Mouse (Mus musculus) heart, postnatal 4 days (tissue): ENCODE measurements at regions not wholly inside any gene's neighbourhood (a gene's known extent, or its start where the extent isn't known, plus 50 kb on each side); places are given as distances from the start of the nearest gene placed in this dataset.

ENCODE experiments used
- DNase-seq: peaks from one replicate; pipeline ENCODE4 v3.0.0; 2021

DNA sequence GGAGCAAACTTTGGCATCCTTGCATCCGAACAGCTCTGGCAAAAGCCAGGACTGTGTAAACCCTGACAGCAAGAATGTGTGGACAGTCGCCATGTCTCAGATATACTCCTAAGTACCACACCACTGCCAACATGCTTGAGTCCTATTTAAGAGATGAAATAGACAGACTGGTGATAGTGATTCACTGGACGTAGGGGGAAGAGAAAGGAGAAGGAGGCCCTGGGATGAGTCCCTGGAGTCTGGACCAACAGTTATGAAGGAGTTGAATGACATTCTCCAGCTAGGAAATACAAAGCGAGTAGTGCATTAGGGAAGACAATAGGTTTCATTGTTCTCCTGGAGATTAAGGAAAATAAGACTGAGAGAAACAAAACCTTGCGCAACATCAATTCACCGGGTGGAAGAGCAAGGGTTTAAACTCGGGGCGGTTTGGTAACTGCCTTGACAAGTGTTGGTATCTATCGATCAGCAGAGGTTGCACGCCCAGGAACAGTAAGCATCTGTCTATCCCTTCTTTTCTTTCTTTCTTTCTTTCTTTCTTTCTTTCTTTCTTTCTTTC, 54.3 kb upstream of the Nrbf2 start:
- no peak for DNase-seq

DNA sequence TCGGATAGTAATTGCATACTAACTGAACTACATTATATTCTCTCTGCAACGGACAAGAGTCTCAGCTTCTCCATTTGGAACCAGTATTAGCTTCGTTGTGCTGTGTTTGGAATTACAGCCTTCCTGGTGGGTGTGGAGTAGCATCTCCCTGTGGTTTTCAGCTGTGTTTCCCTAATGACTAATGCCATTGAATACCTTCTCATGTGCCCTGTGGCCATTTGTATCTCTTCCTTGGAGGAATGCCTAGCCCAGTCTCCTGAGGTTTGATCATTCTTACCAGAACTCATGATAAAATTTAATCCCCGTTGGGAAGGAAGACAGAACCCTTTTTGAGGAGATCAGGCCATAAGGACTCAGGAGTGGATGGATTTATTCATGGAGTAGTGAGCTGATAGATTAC, 59.6 kb upstream of the Nrbf2 start:
- DNase-seq = no peak

DNA sequence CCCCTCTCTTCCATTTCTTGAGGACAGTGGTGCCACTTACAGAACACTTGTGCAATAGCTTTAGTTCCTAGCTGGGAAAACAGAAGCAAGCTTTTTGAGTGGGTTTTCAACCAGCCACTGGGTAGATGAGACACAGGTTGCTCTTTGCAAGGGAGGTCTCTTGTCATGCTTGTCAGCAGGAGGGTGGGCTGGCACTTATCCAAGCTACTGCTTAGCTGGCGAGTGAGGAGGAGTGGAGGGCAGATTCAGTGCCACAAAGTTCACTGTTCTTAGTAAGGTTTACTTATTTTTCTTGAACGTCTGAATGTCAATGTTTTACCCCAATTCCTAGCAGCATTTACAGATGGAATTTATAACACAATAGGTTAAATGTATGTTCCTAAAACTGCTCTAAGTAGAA, 65.9 kb upstream of the Nrbf2 start:
- DNase-seq = peak; percentile 21

DNA sequence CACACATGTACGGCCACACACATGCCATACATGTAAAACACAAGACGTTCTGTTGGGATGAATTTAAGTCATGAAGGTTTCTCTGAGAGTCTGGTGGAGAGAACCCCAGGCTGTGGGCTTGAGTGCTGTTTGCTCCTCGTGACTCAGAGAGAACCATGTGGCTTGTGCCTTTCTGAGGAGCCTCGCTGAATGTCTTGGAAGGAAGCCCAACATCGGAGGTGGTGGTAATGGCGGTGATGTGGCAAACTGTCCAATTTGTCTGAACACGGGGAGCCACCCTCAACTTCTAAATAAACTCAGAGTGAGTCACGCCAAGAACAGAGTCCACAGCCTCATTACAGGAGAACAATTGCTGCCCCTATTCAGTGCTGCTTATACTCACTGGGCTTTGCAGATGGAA, 75.7 kb upstream of the Nrbf2 start:
- no peak for DNase-seq

DNA sequence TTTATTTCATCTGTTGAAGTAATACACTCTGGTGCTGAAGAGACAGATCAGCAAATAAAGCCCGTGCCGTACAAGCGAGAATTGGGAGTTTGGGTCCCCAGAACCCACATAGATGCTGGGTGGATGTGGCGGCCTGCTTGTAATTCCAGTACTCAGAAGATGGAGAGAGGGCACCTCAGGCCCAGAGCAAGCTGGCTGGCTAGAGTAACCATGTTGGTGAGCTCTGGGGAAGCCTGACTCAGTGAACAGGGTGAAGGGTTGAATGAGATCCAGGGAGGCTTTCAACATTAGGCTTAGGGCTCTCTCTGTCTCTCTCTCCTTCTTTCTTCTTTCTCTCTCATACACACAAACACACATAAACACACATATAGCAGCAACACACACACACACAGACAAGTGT, 76.2 kb upstream of the Nrbf2 start:
- DNase-seq = no peak

DNA sequence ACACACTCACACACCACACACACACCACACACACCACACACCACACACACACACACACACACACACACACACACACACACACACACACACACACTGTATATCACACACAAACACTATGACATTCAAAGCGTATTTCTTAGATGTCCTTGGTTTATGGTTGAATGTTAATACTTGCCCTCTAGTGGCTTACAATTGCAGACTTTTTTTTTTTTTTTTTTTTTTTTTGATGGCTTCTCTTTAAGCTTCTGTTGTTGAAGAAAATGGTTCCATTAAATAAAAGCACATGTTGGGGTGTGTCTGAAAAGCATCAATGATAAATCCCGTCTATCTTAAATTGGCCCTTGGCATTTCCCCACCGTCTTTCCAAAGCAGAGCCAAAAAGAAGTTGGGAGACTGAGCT, 79.5 kb upstream of the Nrbf2 start:
- no peak for DNase-seq

DNA sequence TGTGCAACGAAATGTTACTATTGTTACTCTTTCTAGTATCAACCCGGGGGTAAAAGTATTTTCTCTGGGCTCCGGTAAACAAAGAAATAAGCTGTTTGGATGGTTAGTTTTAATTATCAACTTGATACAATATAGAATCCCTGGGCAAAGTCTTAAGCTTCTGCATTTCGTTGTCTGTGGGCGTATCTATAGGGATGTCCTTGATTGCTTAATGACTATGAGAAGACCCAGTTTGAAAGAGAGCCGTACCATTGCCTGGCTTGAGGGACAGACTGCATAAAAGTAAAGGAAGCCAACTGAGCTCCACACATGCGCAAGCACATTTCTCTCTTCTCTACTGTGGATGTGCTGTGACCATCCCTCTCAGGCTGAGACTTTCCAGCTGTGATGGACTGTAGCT, 80.1 kb upstream of the Nrbf2 start:
- no peak for DNase-seq

DNA sequence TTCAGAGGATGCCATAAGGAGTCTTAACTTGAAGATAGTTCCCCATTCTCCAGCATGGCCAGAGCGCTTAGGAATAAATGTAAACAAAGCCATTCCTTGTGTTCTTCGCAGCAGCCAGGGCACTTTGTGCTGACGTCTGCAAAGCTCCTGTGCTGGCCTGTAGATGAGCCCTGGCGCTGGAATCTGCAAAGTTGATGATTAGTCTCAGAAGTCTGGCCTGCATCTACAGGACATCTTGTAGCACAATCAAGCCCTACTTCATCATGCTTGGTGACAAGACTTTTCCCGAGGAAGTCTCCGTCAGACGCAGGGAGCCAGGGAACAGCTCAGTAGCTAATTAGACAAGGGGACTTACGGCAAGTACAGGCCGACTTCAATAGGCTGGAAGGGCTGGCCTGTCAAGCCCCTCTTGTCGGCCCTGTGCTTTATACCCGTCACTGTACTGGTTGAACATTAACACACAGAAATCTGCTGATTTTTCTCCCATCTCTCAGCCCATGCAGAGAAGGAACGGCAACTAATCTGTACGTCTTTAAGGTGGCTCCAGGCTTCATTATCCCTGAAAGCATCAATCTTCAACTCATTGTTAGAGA, 87.6 kb upstream of the Nrbf2 start:
- no peak for DNase-seq

DNA sequence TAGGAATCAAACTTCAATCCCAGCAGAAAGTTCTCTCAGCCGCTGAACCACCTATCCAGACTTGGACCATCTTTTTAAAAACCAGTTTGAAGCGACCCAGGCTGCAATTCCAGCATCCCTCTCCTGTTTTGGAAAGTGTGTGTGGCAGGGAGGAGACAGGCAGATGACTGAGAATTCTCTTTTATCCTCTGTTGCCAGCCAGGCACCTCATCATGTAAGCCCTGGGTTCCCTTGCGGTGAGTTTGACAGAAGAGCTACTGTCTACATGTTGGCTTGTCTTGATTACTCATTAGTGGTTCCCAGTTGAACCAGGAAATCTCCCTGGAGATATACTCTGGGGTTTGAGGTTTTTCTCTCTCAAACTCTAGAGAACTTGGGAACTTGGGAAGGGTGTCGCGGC, 91.5 kb upstream of the Nrbf2 start:
- DNase-seq = no peak

DNA sequence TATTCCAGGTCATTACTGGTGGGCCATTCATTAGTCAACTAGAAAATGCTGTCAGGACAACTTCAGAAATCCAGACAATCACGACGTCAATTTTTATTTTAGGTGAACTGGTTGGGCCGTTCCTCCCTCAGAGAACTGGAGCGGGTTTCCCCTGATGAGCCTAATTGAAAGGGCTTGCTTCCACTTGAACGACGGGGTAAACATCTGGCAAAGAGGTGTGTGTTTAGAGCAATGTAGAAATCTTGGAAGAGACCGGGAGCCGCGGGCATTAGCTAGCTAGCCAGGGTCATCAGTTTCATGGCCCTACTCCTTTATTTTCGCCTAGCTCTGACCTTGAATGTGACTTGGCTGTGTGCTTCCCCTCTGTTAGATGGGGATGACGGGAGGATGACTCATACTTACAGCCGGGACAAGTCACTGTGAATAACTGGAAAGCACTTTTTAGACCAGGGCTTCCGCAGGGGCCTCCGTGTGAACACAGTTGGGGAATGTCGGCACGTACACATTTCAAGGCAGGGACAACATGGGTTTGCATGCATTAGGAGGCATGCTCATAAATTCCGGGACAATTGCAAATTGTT, 92.6 kb upstream of the Nrbf2 start:
- DNase-seq = peak; percentile 7

DNA sequence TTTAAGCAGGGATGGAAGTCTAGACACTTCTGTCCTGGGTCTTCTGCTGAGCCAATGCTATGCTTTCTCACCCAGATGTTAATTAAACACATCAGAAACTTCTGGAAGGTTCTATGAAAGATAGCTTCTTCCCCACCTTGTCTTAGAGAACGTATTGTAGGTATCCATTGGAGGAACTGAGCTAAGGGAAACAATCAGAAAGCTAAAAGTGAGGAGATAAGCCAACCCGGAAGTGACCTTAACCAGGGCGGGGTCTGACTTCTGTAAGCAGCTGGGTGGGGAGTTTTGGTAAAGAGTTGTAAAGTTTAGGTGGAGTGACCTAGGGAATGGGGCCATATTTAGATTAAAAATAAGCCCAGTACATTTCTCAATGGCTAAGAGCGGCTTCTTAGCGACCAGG, 95.1 kb upstream of the Nrbf2 start:
- no peak for DNase-seq

DNA sequence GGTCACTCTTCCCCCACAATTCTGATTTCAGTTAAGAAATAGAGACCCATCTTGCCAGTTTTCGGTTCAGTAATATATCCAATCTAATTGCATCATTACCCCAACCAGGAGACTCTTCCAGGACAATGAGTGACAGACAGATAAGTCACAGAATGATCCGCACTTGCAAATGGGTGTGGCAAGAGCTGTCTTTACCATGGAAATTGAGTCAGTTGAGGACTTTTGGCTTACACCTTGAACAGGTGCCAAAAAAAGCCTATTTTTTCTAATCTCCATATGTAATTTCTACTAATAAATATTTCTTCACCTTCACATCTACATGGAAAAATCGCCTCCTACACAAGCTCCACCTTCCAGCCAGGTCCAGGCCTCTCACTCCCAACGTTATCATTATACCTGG, 98.2 kb upstream of the Nrbf2 start:
- no peak for DNase-seq

DNA sequence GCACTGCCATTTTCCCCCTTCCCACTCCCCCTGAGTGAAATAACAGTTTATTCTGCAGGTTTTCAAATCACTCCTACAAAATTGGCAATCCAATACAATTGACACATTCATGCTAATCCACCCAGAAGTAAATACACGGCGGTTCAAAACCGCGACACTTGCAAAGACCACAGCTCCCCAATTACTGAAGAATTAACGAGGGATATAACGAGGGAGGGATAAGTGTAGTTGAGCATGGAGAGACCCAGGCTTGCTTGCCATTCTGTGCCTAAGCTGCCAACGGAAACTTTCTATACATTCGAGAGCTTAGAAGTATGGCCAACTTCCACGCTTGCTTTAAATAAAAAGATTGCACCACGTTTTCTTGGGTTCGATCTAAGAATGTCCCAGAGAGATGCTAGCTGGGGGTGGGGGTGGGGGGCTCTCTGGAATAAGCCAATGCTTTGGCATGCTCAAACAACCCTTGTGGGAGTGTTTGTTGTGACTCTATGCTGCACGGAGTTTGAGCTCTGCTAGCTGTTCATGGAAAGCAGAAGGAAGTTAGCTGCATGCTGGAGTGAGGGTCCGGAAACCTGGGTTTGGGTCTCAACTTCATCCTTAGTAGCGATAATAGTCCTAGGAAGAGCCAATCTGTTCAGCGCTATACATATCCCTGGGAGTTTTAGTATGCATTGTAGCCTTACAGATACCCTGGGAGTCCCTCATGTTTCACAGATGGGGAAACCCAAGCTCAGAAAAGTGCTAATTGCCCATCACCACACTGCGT, 98.9 kb upstream of the Nrbf2 start:
- DNase-seq = no peak

DNA sequence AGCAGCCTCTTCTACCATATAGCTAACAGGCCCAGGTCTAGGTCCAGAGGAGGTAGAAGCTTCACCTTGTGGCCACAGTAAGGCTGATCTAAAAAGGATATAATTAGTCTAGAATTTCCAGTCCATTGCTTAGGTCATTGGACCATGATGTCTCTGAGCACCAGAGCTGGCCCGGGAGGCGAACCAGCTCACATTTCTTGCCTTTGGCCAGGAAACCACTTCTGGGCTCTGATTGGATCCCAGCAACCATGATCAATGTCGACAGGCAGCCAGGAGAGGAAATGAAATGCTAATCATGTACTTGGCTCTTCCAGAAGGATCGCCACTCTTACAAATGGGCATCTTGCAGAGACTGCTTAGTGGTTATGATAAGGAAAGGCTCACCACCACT, 99.5 kb upstream of the Nrbf2 start:
- DNase-seq = no peak

DNA sequence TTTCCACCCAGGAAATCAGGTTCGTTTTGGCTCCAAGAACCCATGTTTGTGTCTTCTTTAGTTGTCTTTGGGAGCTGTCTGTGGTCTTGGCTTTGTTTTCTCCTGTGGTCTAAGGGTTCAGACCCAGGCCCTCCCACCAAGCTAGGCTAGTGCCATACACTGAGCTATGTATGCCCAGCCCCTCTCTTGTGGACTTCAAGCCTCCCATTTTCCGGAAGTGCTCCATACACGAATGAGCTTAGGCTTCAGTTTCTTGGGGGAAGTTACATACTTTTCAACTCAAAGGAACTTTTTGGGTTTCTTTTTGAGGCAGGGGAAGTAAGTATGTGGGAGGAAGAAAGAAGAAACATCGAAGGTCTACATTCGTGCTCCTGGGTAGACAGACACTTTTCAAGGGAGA, 100.9 kb upstream of the Nrbf2 start:
- no peak for DNase-seq

DNA sequence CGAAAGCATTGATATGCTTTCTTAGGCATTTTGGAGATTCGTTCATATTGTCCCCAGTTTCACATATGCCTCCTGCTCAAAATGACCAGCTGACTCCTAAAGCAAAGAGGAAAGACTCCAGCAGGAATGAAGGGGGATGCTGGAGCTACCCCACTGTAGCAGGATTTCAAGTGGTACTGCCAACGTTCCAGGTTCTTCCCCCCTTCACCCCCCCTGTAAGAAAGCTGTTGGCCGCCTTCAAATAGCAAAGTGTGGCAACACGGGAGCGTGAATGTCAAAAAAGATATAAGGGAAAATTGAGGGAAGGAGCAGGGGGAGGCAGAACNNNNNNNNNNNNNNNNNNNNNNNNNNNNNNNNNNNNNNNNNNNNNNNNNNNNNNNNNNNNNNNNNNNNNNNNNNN, 103.7 kb upstream of the Nrbf2 start:
- DNase-seq = no peak

DNA sequence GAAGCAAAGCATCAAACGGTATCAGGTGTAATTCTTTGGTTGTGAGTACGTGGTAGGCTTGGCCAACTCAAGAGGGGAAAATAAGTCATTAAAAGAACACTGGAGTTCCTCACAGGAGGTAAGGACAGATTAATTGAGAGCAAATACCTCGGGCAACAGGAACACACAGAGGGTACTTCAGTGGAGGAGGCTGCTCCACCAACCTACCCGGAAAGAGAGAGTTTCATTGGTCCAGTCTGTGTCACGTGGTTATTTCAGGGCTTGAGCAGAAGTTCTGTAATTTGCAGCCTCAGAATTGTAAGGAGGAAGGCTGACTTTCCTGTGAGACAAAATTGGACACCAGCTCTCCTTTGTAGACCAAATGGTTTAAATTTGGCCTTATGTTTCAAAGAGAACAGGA, 115.3 kb upstream of the Nrbf2 start:
- no peak for DNase-seq

DNA sequence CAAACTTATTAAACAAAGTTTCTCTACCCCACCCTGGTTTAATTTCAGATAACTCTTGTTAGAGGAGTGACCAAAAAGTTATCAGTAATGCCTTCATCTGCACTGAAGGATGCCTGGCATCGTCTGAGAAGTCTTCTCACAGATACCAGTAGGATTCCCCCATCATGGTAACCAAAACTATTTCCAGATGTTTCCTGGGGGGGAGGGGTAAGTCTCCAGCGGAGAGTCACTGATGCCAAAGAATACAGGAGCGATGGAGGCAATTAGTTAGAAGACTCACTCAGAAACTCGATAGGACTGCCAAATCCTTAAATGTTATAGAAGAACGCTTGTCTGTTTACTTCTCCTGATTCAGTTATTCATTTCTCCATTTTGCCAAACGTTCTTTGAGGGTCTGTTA, 116.3 kb upstream of the Nrbf2 start:
- no peak for DNase-seq

DNA sequence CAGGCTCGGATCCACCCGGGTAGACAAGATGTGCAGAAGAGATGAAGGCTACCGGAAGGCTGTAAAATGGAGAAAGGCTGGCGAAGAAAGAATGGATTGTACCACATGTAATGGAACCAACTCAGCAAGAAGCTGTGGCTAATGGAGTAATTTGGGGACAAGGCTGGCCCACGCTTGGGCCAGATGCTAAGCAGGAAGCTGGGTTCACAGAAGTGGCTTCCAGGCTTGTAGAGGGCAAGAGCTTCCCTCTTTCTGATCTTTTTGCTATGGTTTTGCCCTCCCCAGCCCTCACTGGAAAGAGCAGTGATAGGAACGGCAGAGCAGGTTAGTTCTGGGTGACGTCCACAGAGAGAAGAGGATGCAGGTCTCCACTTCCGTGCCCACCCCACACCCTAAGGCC, 117.7 kb upstream of the Egr2 start:
- DNase-seq = no peak

DNA sequence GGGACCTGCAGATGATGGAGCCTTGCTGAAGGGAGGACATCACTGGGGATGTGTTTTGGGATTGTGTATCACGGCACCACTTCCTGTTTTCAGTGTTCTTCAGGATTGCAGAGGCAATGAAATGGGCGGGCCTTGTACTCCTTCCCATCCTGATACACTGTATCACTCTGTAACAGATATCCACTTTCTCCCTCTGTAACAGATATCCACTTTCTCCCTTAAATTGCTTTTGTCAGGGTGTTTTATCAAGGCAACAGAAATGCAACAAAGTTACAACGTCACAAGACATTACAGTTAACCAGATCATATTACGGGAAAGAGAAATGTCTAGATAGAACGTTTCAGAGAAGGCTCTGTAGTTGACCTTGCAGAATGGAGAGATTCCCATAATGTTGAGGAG, 114.5 kb upstream of the Egr2 start:
- no peak for DNase-seq

DNA sequence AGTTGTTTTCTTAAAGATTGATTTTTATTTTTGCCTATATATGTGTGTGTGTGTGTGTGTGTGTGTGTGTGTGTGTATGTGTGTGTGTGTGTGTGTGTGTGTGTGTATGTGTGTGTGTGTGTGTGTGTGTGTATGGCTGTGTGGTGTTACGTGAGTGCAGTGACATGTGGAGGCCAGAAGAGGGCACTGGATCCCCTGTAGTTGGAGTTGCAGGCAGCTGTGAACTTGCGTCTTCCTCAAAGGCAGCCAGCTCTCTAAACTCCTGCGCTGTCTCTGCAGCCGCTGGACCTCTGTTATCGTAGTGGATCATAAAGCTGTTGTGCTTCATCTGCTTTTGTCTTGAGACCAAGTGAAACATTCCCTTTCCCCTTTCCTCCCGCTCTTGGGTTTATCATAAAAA, 109.9 kb upstream of the Egr2 start:
- no peak for DNase-seq

DNA sequence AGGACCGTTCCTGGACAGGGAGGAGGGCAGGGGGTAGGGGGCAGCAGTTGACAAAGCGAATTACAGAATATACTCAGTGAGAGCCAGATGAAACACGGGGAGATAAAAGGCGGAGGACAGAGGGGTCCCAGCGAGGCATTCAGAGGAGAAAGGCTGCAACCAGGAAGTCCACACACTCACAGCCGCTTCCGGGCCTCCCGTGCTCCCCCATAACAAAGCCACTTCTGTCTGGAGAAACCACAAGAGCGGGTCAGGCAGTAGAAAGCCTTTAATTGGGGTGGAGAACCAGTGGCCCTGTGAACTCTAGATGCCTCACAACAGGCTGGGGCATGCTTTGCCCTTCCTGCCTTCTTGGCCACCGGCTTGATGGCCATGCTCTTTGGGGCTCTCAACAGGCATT, 108.1 kb upstream of the Egr2 start:
- DNase-seq = no peak

DNA sequence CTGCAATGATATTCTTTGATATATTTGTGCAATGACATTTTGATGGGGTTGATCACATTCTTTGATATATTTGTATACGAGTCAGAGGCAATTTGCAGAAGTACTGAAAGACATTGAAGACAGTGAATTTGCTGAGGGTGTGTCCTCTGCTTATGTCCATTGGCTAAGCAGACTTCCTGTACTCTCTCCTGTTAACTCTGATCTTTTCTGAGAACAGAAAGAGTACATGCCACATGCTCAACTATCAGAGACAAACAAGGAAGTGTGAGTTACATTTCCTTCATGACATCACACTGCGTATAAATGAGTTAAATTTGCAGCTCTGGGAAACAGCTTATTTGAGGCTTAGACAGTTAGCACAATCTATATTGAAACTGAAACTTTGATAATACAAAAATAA, 104.5 kb upstream of the Egr2 start:
- DNase-seq = no peak

DNA sequence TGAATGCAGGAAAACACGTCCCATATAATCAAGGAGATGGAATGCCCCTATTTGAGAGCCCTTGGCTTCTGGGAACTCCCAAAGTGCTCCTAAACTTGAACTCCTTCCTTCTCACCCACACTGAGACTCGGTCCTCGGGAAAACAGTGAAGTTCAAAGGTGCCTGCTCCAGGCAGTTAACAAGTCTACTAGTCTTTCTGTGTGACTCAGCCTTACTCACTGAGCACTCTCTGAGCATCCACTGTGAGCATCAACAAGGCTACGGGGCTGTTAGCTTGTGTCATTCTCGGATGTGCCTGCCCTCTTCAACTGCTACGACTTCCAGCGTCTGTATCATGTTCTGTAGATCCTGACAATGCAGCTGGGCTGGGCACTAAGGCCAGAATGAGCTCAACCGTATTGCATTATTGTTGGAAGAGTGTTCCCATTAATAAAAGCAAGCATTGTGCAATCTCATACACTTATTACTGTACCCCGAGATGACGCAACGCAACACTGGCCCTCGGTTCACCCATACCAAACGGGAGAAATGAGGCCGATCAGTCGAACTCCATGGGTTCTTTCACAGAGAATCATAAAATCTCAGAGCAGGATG, 96.1 kb upstream of the Egr2 start:
- no peak for DNase-seq
